Mouse (Mus musculus) c-Kit-negative CD71-positive TER-119-positive erythroid progenitor cells, embryonic 14.5 days (primary cell): Measurements from ENCODE around the gene Stard3.
"Not testable (repeated sequence)": the region's sequence is repeated elsewhere in the genome, so short reads cannot be mapped to it uniquely, and the experiment has no call there.

Experiments used
- DNase-seq: peaks from one replicate; pipeline ENCODE4 v3.0.0-alpha.2; 2013; ENCODE audit warnings: low read depth, low spot score

The Stard3 gene

DNA sequence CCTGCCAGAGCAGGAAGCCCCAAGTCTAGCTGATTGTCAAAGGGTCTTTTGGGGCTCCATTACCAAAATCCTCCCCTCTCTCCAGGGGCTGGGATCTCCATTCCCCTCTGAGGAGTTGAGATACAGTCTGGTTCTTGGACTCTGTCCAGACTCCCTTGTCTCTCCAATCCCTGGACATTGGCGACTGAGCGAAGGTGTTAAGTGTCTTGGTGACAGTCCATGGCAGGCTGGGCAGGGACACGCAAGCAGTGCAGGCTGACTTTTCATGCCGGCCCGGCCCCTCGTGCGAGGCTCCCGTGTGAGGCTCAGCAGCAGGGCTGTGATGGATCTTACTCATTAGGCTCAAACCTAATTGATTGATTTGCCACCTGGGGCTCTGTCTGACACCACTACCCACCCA lies 16.1 kb downstream of the Stard3 start:
- no peak for DNase-seq

DNA sequence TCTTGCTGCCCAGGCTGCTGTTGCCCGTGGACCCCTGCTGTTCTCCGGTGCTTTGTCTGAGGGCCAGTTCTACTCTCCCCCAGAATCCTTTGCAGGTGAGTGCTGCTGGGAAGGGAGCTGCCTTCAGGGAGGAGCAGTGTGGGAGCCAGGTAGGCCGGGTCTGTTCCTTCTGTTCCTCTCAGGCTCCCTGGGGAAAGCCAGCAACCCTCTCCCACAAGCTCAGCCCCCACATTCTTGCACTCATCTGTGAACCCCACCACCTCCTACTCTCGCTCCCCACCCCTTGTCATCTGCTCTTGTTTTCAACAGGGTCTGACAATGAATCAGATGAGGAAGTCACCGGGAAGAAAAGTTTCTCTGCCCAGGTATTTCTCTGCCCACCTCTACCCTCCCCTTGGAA lies 18.6 kb downstream of the Stard3 start:
- no peak for DNase-seq

DNA sequence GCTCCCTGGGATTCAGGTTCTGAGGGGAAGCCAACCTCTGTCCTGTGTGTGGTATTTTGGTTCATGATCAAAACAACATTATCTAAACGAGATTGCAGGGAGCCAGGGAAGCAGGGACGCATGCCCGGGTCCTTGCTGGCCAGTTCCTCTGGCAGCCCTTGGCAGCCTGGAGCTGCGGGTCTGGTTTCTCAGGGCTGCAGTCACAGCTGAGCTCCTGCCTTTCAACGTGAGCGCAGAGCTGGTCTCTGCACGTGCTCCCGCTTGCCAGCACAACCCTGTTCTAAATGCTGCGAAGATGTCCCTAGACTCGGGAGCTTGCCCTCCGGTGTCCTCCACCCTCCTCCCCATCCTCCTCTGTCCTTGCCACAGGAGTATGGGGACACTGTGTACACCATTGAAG lies 19.6 kb downstream of the Stard3 start:
- no peak for DNase-seq

DNA sequence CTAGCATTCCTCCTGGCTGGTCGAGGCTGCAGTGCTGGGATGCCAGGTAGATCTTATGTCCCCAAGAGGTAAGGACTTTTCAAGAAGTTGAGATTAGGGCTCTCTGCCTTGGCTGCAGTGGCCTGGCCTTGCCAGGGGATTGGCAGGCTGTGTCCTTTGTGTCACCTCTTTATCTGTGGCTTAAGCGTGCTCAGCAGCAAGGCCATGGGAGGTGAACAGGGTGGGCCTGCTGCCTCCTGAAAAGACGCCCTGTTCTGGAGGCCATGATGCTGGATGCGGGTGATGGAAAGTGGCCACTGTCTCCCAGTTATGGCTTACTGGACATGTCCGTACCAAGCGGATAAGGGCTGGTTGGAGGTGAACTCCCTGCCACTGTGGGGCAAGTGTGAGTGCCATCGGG lies 21.2 kb downstream of the Stard3 start:
- no peak for DNase-seq

DNA sequence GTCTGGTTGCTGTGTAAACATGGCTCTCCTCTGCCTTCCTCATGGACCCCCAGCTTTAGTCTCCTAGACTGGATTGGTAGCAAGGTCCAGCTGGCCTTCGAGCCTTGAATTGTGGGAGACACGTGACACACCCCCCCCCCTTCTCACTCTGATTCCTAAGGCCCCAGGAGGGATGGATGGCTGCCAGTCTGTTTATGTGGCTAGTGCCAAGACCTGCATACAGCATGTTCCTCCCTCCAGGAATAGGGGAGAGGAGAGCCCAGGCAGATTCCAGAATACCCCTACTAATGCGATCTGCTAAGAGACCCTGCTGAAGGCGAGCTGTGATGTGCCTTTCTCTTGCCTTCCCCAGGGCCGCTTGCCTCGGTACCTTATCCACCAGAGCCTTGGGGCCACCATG lies 21.9 kb downstream of the Stard3 start:
- DNase-seq, result no peak

DNA sequence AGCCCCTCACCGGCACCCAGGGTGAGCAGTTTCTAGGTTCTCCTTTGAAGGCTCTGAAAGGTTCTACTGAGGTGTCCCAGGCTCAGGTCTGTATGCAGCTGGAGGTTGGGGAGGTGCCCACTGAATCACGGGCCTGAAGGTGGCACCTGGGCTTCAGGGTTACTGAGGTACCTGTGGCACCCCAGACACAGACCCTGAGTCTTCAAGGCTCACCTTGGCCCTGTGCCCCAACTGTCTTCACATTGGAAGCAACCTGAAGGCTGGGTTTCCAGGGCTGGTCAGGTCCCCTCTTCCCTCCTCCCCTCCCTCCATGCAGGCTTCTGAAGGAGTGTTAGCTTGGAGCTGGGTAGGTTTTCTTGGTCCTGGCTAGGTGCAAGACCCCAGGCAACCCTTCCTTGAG lies 23.5 kb downstream of the Stard3 start:
- DNase-seq, result no peak

DNA sequence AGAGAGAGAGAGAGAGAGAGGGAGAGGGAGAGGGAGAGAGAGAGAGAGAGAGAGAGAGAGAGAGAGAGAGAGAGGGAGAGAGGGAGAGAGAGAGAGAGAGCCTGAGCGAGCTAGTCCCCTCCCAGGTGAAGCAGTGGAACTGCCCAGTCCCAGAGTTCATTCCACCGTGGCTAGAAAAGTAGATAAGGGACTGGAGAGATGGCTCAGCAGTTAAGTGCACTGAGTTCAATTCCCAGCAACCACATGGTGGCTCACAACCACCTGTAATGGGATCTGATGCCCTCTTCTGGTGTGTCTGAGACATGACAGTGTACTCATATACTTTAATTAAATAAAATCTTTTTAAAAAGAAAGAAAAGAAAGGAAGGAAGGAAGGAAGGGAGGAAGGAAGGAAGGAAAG lies 24.2 kb downstream of the Stard3 start:
- DNase-seq, result not testable (repeated sequence)

DNA sequence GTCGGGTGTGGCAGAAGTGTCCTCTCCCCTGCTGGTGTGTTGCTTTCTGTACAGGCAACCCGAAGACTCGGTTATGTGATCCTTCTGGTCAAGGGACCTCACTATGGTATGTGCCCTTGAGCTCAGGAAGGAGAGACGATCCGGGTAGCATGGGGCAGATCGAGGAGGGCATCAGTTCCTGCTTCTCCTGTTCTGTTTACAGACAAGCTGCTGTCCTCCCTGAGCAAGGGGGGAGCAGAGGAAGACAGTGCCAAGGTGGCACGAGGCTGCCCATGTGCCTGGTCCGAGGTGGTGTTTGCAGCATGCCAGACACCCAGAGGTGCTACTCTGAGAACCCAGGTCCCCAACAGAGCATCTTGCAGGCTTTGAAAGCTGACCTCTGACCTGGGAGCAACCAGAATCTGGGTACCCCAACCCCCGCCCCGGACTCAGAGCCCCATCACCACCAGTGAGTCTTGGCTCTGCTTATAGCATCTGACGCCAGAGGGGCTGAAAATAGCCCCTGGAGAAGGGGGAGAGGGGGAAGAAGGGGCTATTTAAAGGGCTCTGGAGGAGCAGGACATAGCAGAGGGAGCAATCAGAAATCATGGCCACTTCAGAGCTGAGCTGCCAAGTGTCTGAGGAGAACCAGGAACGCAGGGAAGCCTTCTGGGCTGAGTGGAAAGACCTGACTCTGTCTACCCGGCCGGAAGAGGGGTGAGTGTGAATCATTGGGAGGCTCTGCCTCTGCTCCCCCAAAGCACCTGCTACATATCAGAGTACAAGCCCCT lies 25.3 kb downstream of the Stard3 start, which contains the start of gene Tcap:
Gene Tcap, plus strand, starts transcription at position 551 of the 770 bp plus-strand sequence.
- DNase-seq, result no peak

DNA sequence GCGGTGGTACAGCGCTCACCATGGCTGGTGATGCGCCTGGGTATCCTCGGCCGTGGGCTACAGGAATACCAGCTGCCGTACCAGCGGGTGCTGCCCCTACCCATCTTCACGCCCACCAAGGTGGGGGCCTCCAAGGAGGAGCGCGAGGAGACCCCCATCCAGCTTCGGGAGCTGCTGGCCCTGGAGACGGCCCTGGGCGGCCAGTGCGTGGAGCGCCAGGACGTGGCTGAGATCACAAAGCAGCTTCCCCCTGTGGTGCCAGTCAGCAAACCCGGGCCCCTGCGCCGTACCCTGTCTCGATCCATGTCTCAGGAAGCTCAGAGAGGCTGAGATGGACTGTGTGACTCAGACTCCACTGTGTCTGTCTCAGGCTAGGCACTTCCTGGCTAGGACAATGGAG lies 26.0 kb downstream of the Stard3 start:
- no peak for DNase-seq

DNA sequence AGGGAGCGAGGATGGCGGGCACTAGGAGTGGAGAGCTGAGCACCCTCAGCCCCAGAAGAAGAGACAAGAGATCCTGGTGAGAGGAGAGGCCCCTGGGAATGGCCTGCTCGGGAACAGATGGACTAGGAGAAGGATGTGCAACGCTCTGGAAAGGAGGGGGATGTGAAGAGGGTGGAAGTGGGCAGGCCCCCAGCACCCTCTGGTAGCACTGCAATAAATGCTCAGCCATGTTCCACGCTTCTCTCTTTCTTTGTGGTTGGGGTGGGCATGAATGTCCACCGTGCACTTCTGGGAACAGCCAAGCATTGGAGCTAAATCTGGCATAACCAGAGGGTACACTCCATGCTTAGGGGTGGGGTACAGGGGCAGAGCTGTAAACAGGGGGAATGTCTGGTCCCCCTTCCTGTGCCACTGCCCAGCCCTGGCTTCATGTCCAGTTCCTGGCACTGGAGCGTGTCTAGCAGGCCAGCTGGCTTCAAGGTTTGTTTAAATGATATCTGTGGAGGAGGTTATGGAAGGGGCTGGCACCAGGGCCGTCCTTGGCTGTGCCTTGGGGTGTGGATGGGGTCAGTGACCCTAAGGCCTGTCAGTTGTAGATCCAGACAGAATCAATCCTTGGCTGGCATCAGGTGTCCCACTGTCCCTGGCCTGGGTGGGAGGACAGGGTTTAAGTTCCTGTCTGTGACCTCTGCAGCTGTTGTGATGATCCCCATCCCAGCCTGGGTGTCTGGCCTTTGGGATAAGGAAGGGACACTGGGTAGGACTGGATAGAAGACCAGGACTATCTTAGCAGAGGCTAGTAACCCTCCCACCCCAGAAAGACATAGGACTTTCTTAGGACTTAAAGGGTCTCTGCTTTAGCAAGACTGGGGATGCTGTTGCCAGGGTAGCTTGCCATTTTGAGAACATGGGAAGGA lies 26.8 kb downstream of the Stard3 start:
- DNase-seq, result no peak

DNA sequence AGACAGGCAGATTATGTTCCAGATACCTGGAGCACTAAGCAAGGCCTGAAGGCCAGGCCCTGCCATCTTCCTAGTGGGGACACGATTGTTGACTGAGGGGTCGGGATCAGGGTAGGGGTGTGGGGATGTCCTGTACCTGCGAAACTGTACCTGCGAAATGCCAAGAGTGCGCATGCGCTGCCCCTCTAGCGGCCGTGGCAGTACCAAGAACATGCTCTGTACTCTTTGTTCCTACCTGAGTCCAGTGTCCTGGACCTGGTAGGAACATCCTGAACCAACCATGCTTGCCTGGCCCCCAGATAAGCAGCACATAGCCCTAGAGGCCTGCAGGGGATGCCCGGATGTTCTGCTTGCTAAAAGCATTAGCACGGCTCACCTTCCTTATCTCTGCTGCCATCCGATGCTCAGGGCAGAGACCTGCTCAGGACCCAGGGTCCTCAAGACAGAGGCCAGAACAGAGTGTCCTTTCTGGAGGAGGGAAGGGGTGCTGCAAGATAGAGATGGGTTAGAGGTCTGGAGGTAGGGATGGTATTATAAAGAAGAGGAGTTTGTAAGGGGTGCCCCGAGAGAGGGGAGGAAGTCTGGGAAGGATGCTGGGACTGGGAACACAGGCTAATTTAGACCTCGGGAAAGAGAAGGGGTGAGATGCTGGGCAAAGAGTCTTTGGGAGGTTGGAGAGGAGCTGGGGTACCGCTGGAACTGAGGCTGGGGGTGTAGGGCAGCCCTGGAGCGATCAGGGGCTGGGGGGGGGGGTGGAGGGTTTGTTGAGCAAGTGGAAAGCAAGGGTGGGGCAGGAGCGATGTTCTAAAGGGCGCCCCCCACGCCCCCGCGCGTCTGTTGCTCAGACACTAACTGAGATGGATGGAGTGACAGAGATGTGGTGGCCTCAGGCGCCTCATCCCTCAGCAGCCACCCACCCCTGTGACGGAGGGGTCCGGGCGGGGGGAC lies 27.7 kb downstream of the Stard3 start, which contains the start of gene Pnmt:
Gene Pnmt, plus strand, starts transcription at position 813 of the 948 bp plus-strand sequence.
- DNase-seq, result no peak

DNA sequence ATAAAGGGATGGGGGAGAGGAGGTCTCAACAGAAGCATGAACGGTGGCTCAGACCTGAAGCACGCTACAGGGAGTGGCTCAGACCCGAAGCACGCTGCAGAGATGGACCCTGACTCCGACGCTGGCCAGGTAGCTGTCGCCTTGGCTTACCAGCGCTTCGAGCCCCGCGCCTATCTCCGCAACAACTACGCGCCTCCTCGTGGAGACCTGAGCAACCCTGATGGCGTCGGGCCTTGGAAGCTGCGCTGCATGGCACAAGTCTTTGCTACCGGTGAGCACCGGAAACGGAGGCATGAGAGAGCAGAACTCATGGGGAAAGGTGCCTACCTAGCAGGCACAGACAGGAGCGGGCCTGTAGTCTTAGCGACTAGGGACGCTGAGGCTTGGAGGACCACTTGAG lies 28.4 kb downstream of the Stard3 start:
- no peak for DNase-seq

DNA sequence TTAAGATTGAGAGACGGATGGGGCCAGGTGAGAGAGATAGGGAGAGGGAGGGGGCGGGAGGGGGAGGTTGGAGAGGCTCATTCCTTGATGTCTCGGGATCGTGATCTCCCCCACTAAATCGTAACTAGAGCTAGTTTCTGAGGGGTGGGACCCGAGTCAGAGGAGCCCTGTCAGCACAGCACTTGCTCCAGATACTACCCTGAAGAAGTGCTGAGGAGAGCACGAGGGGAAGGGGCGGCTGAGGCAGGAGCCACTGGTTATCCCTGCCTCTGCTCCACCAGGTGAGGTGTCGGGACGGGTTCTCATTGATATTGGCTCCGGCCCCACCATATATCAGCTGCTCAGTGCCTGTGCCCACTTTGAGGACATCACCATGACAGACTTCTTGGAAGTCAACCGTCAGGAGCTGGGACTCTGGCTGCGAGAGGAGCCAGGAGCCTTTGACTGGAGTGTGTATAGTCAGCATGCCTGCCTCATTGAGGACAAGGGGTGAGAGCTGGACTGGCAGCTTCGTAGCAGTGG lies 28.9 kb downstream of the Stard3 start:
- no peak for DNase-seq

DNA sequence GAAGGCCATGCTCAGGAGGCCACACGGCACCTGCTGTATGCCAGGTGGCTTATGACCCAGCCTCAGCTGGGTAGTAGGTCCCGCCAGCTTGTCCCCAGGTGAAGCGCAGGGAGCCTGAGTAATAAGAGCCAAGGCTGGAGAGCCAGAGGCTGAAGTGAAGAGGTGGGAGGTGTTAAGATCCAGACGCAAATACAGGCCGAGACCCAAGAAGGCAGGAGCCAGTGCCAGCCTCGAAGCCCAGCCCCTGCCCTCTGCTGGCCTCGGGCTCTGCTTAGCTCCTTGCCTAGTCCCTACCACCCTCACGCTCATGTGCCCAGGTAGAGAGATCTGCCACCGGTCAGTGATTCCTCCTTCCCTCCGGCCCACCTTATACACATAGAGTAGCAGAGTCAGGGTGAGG lies 30.1 kb downstream of the Stard3 start:
- no peak for DNase-seq

DNA sequence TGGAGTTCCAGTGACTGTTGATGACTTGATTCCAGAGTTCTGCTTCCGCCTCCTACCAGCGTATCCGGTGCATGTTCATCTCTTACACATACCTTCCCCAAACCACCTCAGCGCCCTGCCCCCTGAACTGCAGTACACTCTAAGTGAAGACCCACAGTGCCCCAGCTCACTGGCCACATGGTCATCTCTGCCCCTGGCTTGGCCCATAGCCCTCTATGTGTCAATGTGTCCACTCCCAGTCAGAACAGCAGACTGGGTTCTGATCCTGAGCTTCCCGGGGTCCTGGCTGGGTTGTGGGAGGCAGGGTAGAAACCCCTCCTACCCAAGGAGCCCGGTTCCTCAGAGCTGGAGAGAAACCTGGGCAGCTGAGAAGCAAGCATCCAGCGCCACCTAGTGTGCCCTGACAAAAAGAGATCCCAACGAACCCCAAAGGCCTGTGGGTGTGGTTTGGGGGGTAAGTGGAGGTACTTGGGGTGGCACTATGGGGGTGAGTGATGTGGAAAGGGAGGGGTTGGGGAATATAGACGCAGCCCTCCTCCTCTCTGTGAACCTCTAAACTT lies 31.1 kb downstream of the Stard3 start:
- no peak for DNase-seq

DNA sequence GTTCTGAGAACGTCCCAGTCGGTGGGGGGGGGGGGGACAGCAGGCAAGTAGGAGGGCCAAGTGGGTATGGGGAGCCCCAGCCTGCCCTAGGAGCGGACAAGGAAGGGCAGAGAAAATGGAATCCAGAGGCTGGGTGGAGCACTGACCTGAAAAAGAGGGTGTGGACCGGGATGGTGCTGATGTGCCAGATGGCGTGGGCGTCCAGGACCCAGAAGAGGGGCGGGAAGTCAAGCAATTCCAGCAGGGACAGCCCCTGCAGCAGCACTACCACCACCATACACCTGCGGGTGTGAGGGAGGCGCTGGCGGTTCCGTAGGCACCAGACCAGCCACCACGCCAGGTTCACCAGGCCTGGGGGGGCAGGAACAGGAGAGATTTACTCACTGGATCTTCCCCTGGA lies 32.0 kb downstream of the Stard3 start:
- DNase-seq, result no peak

DNA sequence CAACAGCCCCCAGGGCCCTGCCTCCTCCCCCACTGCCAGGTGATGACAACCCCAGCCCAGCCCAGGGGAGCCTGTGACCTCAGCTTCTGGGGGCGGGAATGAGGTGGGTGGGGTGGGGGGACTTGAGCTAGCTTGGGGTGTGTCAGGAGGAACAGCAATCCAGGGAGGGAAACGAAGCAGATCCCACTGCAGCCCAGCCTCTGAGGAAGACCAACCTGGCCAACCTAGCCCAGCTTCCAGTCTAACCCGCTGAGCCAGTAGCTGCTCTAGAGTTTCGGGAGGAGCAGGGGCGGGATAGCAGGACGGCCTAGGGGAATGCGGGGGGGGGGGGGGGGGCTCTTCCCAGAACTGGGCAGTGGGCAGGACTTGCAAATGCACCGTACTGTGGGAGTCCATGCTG lies 33.9 kb downstream of the Stard3 start:
- no peak for DNase-seq

DNA sequence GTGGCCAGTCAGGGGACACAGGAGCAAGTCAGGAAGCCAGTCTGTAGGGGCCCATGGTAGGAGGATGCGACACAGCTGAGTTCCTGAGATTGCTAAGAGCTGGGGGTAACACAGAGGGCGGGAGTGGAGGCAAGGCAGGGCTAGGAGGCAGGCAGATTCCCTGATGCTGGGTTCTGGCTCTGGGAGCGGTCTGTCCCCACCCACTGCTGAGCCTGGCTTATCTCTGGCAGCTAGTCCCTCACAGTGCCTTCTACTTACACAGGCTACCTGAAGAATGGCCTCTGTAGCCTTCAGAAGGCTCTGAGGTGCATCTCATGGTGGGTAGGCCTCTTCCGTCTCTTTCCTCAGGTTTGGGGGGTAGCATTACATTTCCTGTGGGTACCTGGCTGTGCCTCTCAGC lies 34.5 kb downstream of the Stard3 start:
- peak; percentile 51 for DNase-seq

DNA sequence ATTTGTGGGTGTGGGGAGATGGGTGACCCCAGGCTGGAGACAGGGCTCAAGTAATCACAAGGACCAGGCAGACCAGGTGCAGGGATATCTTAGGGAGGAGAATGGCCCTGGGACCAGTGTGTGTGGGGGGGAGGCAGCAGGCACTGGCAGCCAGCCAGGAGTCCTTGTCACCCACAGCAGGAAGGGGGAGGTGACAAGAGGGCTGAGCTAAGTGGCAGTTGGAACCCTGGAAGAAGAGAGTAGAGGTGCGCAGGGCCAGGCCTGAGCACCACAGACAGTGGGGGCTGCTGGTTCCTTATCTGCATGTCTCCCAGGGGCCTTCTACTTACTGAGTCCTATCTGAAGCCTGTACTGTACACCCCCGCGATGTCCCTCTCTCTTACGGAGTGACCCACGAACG lies 35.1 kb downstream of the Stard3 start:
- DNase-seq, result no peak

DNA sequence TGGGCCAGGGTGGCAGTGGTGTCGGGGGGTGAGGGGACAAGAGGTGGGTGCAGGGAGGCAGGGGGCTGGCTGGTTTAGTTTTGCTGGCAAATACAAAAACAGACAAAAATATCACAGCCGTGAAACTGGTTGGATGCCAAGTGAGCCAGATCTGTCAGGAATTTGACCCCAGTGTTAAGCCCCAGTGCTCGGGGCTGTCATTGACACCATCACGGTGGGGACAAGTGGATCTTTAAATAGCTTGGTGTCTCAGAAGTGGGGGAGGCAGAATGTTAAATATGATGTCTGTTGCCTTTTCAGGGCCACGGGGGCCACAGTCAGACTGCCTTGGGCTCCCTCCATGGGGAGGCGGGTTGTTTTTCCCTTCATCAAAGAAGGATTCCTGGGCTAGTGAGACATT lies 36.1 kb downstream of the Stard3 start:
- no peak for DNase-seq

DNA sequence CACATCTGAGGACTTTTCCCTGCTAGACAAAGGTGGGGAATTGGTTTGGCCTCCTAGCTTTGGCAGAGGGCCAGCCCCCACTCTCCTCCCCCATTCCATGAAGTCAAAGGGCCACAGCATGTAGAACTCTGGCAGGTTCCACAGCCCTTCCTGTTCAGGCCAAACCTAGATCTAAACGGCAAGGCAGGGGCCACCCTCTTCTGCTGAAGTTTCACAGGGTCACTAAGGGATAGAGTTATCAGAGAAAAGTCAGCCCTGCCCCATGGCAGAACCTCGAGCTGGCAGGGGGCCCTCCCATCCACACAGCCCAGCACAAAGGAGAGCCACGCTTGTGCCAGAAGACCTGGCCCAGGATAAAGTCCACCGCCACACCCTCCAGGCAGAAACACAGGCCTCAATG lies 36.9 kb downstream of the Stard3 start:
- no peak for DNase-seq
